10 mouse cellular contexts compared by ENCODE assay signal in genomic region chr5:14834155-14834991, GRCm38 (mm10).
DNase-seq lines count a peak whose midpoint lies in the region; ATAC-seq lines count a peak whose summit lies in the region.
"Had no signal": no experiment of that assay in that cellular context is flagged by ENCODE, and none has a peak within 500 bp of the region (broad histone marks: within the 10 kb centered on the region; RNA-seq: fewer than 3 reads in every experiment).

No protein-coding gene starts in this region.

- H3K9me3 ChIP-seq in forebrain, embryonic 13.5 days (replicated peaks), result no peaks in the 10 kb centered on the region
- no peaks in the 10 kb centered on the region for H3K9me3 ChIP-seq in midbrain, embryonic 12.5 days

- intact Hi-C loops in gastrocnemius, postnatal 36 days (cut with DNase I), result no loop called here

- no peak overlapping the region for H3K9ac ChIP-seq in forebrain, embryonic 13.5 days
- no peak overlapping the region for H3K9ac ChIP-seq in midbrain, embryonic 12.5 days (replicated peaks)
- H3K9ac ChIP-seq: liver, embryonic 14.5 days had no signal

- peak; percentile 92 for DNase-seq in brain, adult 2 months (ENCODE audit: low read depth, low spot score)
- peak; percentile 8 for DNase-seq in brain, embryonic 18.5 days (ENCODE audit: low read depth, low spot score)
- DNase-seq in gastrocnemius, postnatal 36 days, result no peak
- no peak for DNase-seq in kidney, postnatal 14 days
- no peak for DNase-seq in adrenal gland, postnatal 10 days
- DNase-seq: kidney, postnatal 4 days; thymus, postnatal 25 days had no signal

- no peak overlapping the region for H3K4me3 ChIP-seq in forebrain, embryonic 13.5 days
- no peak overlapping the region for H3K4me3 ChIP-seq in midbrain, embryonic 12.5 days

- 38% methylated on average over 4 of the region's 4 CpGs for WGBS in forebrain, embryonic 13.5 days
- WGBS in midbrain, embryonic 12.5 days, result 39% methylated on average over 4 of the region's 4 CpGs

- H3K27ac ChIP-seq in forebrain, embryonic 13.5 days, result peak overlapping the region; percentile 45; the same call in 1 of the 2 replicates
- H3K27ac ChIP-seq in midbrain, embryonic 12.5 days (replicated peaks), result no peak overlapping the region
- H3K27ac ChIP-seq: liver, embryonic 14.5 days had no signal

- peak; percentile 85 for ATAC-seq in forebrain, embryonic 13.5 days
- ATAC-seq in midbrain, embryonic 12.5 days (ENCODE audit: low FRiP score, low read depth), result peak; percentile 82

- peaks cover 14% of the 10 kb centered on the region for H3K4me1 ChIP-seq in forebrain, embryonic 13.5 days
- H3K4me1 ChIP-seq in midbrain, embryonic 12.5 days, result peaks cover 13% of the 10 kb centered on the region

- no peak overlapping the region for H3K4me2 ChIP-seq in forebrain, embryonic 13.5 days
- no peak overlapping the region for H3K4me2 ChIP-seq in midbrain, embryonic 12.5 days (replicated peaks)

- H3K27me3 ChIP-seq in forebrain, embryonic 13.5 days, result no peaks in the 10 kb centered on the region
- H3K27me3 ChIP-seq in midbrain, embryonic 12.5 days, result no peaks in the 10 kb centered on the region

- H3K36me3 ChIP-seq in forebrain, embryonic 13.5 days (ENCODE audit: poor library complexity, severe bottlenecking), result no peaks in the 10 kb centered on the region
- no peaks in the 10 kb centered on the region for H3K36me3 ChIP-seq in midbrain, embryonic 12.5 days

Comparison
In these comparisons a context has a peak if more than half of its experiments do, and no peak if none do; other contexts are left out.
1. DNase-seq: peak in brain, adult 2 months (single experiment) and brain, embryonic 18.5 days (single experiment); none in gastrocnemius, postnatal 36 days (0 of 2), kidney, postnatal 14 days (single experiment) and adrenal gland, postnatal 10 days (single experiment).